16 mouse cellular contexts compared by ENCODE assay signal in genomic region chr8:121214975-121215374, GRCm38 (mm10).
DNase-seq lines count a peak whose midpoint lies in the region; ATAC-seq and TF ChIP-seq lines count a peak whose summit lies in the region.
"Had no signal": no experiment of that assay in that cellular context is flagged by ENCODE, and none has a peak within 500 bp of the region (broad histone marks: within the 10 kb centered on the region; RNA-seq: fewer than 3 reads in every experiment).

No protein-coding gene starts in this region.

- no peak overlapping the region for H3K9ac ChIP-seq in liver, postnatal 0 days (replicated peaks)
- H3K9ac ChIP-seq: intestine, embryonic 15.5 days; lung, embryonic 15.5 days; midbrain, embryonic 12.5 days had no signal

- H3K27ac ChIP-seq in gastrocnemius, adult 2 months = no peak overlapping the region
- H3K27ac ChIP-seq in liver, postnatal 0 days (ENCODE audit: low read depth) = no peak overlapping the region
- H3K27ac ChIP-seq: embryonic facial prominence, embryonic 10.5 days; intestine, embryonic 15.5 days; lung, embryonic 15.5 days; midbrain, embryonic 12.5 days had no signal

- H3K4me3 ChIP-seq in gastrocnemius, adult 2 months = no peak overlapping the region
- no peak overlapping the region for H3K4me3 ChIP-seq in liver, postnatal 0 days (ENCODE audit: low read depth, low read length)
- H3K4me3 ChIP-seq: embryonic facial prominence, embryonic 10.5 days; intestine, embryonic 15.5 days; lung, embryonic 15.5 days; midbrain, embryonic 12.5 days had no signal

- 75% methylated on average over 10 of the region's 10 CpGs for WGBS in liver, postnatal 0 days (ENCODE audit: insufficient replicate concordance)

- TF ChIP-seq CTCF in gastrocnemius, adult 2 months (IDR thresholded peaks at IDR 0.05) = peak; percentile 43
- TF ChIP-seq CTCF in liver, postnatal 0 days (IDR thresholded peaks at IDR 0.05; ENCODE audit: low read depth) = peak; percentile 51

- DNase-seq in gastrocnemius, adult 2 months = no peak
- no peak for DNase-seq in gastrocnemius, postnatal 25 days
- DNase-seq in liver, postnatal 0 days = no peak
- no peak for DNase-seq in liver
- DNase-seq in ES-CJ7 (ENCODE audit: low read depth, low spot score) = peak; percentile 92
- DNase-seq in B cell, adult 2 months = no peak
- DNase-seq in right cerebral cortex, postnatal 10 days (ENCODE audit: low spot score in 2 of 2) = no peak
- DNase-seq: cerebellum, adult 8-10 months; heart, postnatal 4 days; left cerebral cortex, postnatal 4 days; thymus, postnatal 4 days had no signal

- TF ChIP-seq EP300 in liver, postnatal 0 days (IDR thresholded peaks at IDR 0.05; ENCODE audit: low read depth) = no peak

- H3K27me3 ChIP-seq in liver, postnatal 0 days (ENCODE audit: insufficient read depth, low read length) = peaks cover 3% of the 10 kb centered on the region; the same call in 1 of the 2 replicates
- H3K27me3 ChIP-seq: lung, embryonic 15.5 days; midbrain, embryonic 12.5 days had no signal

- no peak overlapping the region for H3K4me2 ChIP-seq in liver, postnatal 0 days (ENCODE audit: low read depth, low read length)
- H3K4me2 ChIP-seq: intestine, embryonic 15.5 days; lung, embryonic 15.5 days; midbrain, embryonic 12.5 days had no signal

- H3K9me3 ChIP-seq in liver, postnatal 0 days (ENCODE audit: low read length) = 0 out of 2 replicates have a peak, but pooled peaks cover 2% of the 10 kb centered on the region
- H3K9me3 ChIP-seq: intestine, embryonic 15.5 days; lung, embryonic 15.5 days; midbrain, embryonic 12.5 days had no signal

- no peaks in the 10 kb centered on the region for H3K36me3 ChIP-seq in liver, postnatal 0 days (replicated peaks; ENCODE audit: insufficient read depth, low read length)
- H3K36me3 ChIP-seq: embryonic facial prominence, embryonic 10.5 days; intestine, embryonic 15.5 days; lung, embryonic 15.5 days; midbrain, embryonic 12.5 days had no signal

- no peak for ATAC-seq in liver, postnatal 0 days
- ATAC-seq in megakaryocyte progenitor cell, adult 5-6 weeks (replicated peaks; ENCODE audit: poor library complexity) = peak; percentile 26; the same call in 1 of the 2 replicates
- ATAC-seq: intestine, embryonic 15.5 days had no signal

- intact Hi-C loops in gastrocnemius, adult 2 months (cut with DNase I) = loop anchor here (5.0 kb wide), 1 partner anchor 98 kb away; the partner anchor contains the start of gene Foxc2

- H3K4me1 ChIP-seq in liver, postnatal 0 days (ENCODE audit: insufficient read depth) = no peaks in the 10 kb centered on the region
